Mouse (Mus musculus) embryo, embryonic 10.5 days (tissue): ENCODE results near the gene Hsd17b10.

Experiments
- DNase-seq: peaks from one replicate; pipeline ENCODE4 v3.0.0-alpha.2; 2015; ENCODE audit warnings: low spot score

Gene Hsd17b10

DNA sequence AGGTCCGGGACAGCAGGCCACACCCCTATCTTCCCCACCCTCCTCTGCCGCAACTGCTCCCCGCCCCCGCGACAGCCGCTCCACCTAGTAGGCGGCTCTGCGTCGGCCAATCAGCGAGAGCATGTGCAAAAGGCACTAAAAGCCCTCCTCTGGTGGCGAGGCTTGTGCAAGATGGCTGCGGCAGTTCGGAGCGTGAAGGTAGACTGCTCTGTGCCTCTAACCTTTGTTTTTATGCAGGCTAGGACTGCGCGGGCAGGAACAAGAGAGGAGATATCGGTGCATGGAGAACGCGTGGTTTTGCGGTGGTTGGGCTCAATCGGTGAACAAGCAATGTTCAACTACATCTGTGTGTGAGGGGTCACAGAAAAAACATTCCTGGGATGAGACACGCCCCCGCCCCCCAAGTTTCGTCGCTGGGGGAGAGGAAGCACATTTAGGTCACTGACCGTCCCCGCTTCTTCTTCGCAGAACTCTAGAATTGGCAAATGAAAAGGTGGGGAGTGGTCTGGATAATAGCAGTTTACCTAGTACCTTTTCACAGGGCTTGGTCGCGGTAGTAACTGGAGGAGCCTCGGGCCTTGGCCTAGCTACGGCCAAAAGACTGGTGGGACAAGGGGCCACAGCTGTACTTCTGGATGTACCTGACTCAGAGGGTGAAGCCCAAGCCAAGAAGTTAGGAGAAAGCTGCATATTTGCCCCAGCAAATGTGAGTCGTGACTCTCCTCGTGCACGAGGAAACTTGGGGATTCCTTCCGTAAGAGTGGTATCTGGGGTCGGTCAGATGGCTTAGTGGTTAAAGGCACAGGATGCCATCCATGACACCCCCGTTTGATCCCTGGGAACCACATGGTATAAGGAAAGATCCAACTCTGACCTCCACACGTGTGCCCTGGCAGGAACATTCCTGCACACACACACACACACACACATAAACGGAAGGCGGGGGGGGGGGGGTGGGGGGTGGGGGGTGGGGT is at the start of gene Hsd17b10:
Gene Hsd17b10, plus strand, starts transcription at position 109 of the 974 bp plus-strand sequence.
- peak; percentile 86 for DNase-seq

DNA sequence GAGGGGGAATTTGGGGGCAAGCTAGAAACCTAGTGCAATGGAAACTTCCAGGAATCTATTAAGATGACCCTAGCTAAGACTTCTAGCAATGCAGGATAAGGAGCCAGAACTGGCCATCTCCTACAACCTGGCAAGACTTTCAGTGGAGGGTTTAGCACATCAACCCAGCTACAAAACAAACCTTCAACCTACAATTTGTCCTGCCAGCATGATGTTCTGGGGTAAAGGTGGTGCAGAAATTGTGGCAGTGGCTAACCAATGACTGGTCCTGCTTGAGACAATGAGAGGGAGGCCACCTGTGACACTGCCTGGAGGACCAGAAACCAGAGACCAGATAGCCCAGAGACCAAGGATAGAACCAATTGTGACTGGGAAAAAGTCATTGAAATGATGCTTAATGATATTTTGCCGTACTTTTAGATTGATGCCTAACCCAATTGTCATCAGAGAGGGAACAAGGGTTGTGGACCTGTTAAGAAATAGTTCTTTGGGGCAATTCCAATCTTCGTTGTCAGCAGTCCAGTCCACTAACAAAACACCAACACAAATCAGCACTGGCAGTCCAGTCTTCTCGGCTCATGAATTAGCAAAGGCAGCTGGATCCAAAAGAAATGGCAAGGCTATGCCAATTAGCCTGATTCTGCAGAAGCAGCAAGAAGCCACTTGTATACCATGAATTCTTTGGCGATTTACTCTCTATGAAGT is 2.5 kb upstream of the Hsd17b10 start:
- no peak for DNase-seq

GRCm38 (mm10) chrX:152001182-152001684 is 412 bp upstream of the Hsd17b10 start:
- DNase-seq, result no peak

DNA sequence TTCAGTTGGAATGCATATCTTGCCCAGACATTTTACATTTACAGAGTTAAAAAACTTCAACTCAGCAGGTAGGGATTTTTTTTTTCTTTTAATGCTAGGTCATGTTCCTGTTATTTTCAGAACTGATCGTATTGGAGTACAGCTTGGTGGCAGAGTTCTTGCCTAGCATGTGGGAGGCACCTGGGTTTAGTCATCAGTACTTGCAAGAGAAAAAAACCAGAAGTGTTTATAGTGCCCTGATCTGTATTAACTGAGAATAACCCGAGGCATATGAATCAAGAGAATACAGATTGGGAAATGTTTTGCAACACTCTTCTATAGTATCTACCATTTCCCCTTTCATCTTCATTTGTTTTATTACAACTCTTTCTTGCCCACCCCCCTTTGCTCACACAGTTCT is 1.2 kb downstream of the Hsd17b10 start:
- no peak for DNase-seq

- DNase-seq, result no peak
Measured at GRCm38 (mm10) chrX:152007863-152008262, 6.2 kb downstream of the Hsd17b10 start.

DNA sequence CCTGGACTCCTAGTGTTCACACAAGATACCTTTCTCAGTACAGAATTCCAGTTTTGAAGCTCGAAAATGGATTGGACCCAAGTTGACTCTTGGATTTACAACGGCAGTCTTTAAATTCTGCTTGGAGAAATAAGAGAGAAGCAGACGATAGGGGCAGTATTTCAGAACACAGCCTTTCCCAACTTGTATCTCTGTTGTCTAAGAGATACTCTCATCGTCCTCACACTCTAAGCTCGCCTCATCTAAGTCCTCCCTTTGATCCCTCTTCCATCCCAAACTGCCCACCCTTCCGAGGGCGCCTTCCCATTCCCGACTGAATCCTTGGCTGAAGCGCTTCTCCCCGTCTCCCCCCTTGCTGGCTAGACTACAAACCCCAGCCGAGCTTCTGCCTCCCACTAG is 14.1 kb downstream of the Hsd17b10 start:
- no peak for DNase-seq

GRCm38 (mm10) chrX:152016151-152017145 is 14.8 kb downstream of the Hsd17b10 start, which contains the start of the genes Ribc1 and Smc1a:
Gene Ribc1, minus strand, starts transcription at chrX:152016295.
Gene Smc1a, plus strand, starts transcription at chrX:152016428.
- peak; percentile 96 for DNase-seq

- no peak for DNase-seq
Measured at GRCm38 (mm10) chrX:152017186-152017585, 15.5 kb downstream of the Hsd17b10 start.

DNA sequence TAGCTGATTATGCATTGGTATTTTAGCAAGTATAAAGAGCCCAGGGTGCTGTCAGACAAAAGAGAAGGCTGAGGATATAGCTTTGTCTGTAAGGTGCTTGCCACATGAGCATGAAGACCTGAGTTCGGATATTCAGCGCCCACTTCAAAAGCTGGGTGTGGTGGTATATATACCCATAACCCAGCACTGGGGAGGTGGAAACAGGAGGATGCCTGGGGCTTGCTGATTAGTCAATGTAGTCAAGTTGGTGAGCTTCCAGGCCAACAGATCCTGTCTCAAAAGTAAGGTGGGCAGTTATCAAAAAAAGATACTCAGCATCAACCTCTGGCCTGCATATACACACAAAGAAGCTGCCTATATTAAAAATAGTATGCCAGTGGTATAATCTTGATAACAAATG is 17.6 kb downstream of the Hsd17b10 start:
- DNase-seq, result no peak

DNA sequence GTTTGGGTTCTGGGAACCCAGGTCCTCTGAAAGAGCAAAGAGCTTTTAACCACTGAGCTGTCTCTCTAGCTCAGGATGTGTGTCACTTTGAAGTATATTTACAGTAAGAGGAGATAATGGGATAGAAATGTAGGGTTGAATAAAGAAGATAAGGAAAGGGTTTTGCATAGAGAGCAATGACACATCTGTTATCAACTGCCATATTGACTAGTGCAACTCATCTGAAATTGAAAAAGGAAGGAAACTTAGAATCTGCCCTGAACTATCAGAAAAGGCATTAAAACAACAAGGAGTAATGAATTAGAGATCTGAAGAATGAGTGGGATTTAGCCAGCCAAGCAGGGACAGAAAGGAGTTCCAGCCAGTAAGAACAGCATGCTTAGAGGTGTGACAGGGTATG is 38.2 kb downstream of the Hsd17b10 start:
- DNase-seq, result no peak

GRCm38 (mm10) chrX:152047230-152047629 is 45.6 kb downstream of the Hsd17b10 start:
- DNase-seq, result no peak

GRCm38 (mm10) chrX:152052546-152052945 is 50.9 kb downstream of the Hsd17b10 start:
- DNase-seq, result no peak
